Mouse (Mus musculus) lung, embryonic 14.5 days (tissue): ENCODE measurements around the gene Klrc3. TPM values are rescaled to one million over a fixed set of nuclear protein-coding genes. Genes with fewer than 3 reads are reported as not detected.
"Not testable (repeated sequence)": the region's sequence is repeated elsewhere in the genome, so short reads cannot be mapped to it uniquely, and the experiment has no call there.

ENCODE experiments used
- ATAC-seq: fragments of 200-750 bp; cut with Nextera tagmentation; 2 replicates; pipeline ENCODE4 v1.8.0; 2017; ENCODE audit warnings: mild to moderate bottlenecking, moderate TSS enrichment, moderate library complexity; ENCODE audit not compliant: insufficient read depth
- DNase-seq: peaks from one replicate; pipeline ENCODE4 v3.0.0-alpha.2; 2015
- H3K27ac ChIP-seq: fragments of 300-500 bp; sonication (generic); 2 replicates; pipeline ENCODE4 v1.5.1; 2014; ENCODE audit warnings: low read depth, mild to moderate bottlenecking, moderate library complexity
- H3K27me3 ChIP-seq: fragments of 300-500 bp; sonication (generic); 2 replicates; pipeline ENCODE4 v1.6.1; 2014; ENCODE audit warnings: low read length, control low read depth; ENCODE audit not compliant: insufficient read depth
- H3K36me3 ChIP-seq: fragments of 300-500 bp; sonication (generic); 2 replicates; pipeline ENCODE4 v1.6.1; 2014; ENCODE audit warnings: control low read depth; ENCODE audit not compliant: insufficient read depth
- H3K4me1 ChIP-seq: fragments of 300-500 bp; sonication (generic); 2 replicates; pipeline ENCODE4 v1.6.1; 2014; ENCODE audit warnings: antibody characterized with exemption, control low read depth; ENCODE audit not compliant: insufficient read depth
- H3K4me2 ChIP-seq: fragments of 300-500 bp; sonication (generic); 2 replicates; pipeline ENCODE4 v1.6.1; 2014; ENCODE audit warnings: mild to moderate bottlenecking
- H3K4me3 ChIP-seq: fragments of 300-500 bp; sonication (generic); 2 replicates; pipeline ENCODE4 v1.5.1; 2014; ENCODE audit warnings: low read depth, low read length
- H3K9ac ChIP-seq: fragments of 300-500 bp; sonication (generic); 2 replicates; pipeline ENCODE4 v1.6.1; 2014
- H3K9me3 ChIP-seq: fragments of 300-500 bp; sonication (generic); 2 replicates; pipeline ENCODE4 v1.6.1; 2016; ENCODE audit warnings: low read depth, low read length, control low read depth
- CTCF ChIP-seq: IDR thresholded peaks from 2 replicates; pipeline ENCODE4 v1.5.1; 2016; ENCODE audit warnings: antibody characterized with exemption, low read depth
- WGBS: fragments of 180-500 bp; shearing (Covaris S2); extraction: QIAGEN DNeasy Blood & Tissue Kit; methylation state at CpG from one replicate; pipeline ENCODE4 v1.1.7; 2014; 5-methylcytosine and 5-hydroxymethylcytosine counted together
- polyA plus RNA-seq: library from polyadenylated mRNA; unstranded; fragments of >200 nt; fragmentation: Nextera tagmentation; extraction: Ambion mirVana; gene quantifications from 2 replicates; pipeline ENCODE4 v1.2.1, GENCODE M21; 2014

The Klrc3 gene
- not detected in 2 replicates for polyA plus RNA-seq

DNA sequence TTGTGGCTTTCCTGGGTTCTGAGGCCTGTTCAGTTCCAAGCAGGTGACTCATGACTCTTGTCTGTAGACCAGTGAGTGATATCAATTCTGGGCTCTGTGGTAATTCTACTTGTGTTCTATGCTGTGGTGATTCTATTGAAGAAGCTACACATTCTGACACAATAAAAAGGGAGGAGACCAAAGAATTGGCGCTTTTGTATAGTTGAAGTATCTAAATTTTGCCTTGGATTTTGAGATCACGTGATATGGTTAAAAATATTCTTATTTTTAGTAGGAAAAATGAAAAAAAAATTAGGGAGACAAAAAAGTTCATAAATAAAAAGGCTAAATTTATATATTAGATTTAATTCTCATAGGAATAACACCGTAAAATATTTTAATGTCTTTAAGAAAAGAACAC lies at the start of gene Klrc3:
Gene Klrc3 (minus strand): TSS at position 101 of the 400 bp plus-strand sequence.
- not testable (repeated sequence) for H3K36me3 ChIP-seq, ATAC-seq

DNA sequence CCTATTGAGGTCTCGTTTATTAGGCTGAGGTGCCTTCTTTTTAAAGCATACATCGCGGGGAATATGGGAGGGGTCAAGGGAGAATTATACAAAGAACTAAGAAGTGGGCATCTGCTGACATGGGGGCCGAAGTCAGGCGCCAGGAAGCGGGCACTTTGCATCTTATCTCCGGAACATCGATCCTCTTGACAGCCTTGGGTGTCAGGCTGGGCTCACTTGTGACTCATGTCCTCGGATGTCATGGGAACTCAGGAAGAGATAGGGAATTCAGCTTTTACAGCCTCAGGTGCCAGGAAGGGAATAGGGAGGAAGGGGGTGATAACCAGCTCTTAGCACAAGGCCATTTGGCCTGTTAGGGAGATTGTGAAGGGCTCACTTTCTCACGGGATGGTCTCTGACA lies 48.3 kb upstream of the Klrc3 start:
- DNase-seq, H3K4me1 ChIP-seq, H3K9ac ChIP-seq, H3K27ac ChIP-seq, H3K4me3 ChIP-seq, H3K27me3 ChIP-seq, ATAC-seq, H3K36me3 ChIP-seq, H3K4me2 ChIP-seq, H3K9me3 ChIP-seq: not testable (repeated sequence)
- 66% methylated on average over 10 of the region's 10 CpGs for WGBS

More for the DNA sequence above, at the start of gene Klrc3:
- not testable (repeated sequence) for H3K9me3 ChIP-seq, H3K27ac ChIP-seq, DNase-seq, H3K4me2 ChIP-seq, H3K4me1 ChIP-seq, H3K27me3 ChIP-seq, H3K9ac ChIP-seq, H3K4me3 ChIP-seq
- 77% methylated on average over 3 of the region's 3 CpGs for WGBS

DNA sequence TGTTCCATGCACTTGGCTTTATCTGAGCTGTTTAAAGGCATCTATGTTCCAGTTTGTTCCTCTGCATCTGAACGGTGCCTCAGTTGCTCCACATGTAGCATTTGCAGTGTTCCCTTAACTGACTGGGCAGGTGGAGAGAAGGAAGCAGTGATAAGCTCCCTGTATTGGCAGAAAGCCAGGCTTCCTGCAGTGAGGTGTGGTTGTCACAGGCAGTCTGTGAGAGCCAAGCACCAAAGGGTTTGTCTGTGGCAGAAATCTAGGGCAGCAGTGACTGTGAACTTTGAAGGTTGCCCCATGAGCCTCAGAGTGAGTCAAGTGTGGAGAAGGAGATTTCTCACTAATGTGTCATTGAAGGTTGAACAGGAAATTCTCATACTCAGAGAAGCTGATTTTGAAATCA lies 37.2 kb upstream of the Klrc3 start:
- no peak for ATAC-seq
- H3K9me3 ChIP-seq, result no peaks in the 10 kb centered on the region
- H3K27me3 ChIP-seq, result no peaks in the 10 kb centered on the region
- no peaks in the 10 kb centered on the region for H3K36me3 ChIP-seq
- no peak for TF ChIP-seq CTCF
- H3K27ac ChIP-seq, result no peak overlapping the region
- peak; percentile 3 for DNase-seq
- no peak overlapping the region for H3K4me2 ChIP-seq
- H3K4me3 ChIP-seq, result no peak overlapping the region
- no peak overlapping the region for H3K9ac ChIP-seq
- H3K4me1 ChIP-seq, result no peaks in the 10 kb centered on the region
- 56% methylated on average over 1 of the region's 1 CpGs for WGBS

DNA sequence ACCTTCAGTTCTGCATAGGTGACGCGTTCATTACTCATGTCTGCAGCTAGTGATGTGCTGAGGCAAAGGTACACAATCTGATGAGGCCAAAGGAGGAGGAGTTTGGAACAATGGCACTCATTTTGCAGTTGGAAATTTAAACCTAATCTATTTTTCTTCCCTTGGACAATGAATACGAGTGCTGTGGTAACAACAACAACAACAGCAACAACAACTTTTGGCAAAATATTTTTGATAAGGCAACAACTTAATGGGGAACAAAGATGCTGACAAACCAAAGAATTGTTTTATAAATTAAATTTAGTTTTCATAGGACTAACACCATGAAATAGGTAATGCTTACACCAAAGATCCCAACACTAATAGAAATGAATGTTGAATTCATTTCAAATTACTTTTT lies 35.7 kb upstream of the Klrc3 start, which contains the start of gene Klrc1:
Gene Klrc1 (minus strand): TSS at position 101 of the 400 bp plus-strand sequence.
- H3K9me3 ChIP-seq, result no peaks in the 10 kb centered on the region
- no peak for DNase-seq
- H3K4me2 ChIP-seq, result no peak within 1 kb of the TSS
- no peak within 1 kb of the TSS for H3K27ac ChIP-seq
- TF ChIP-seq CTCF, result no peak
- no peak within 1 kb of the TSS for H3K4me3 ChIP-seq
- no peak for ATAC-seq
- no peaks in the 10 kb centered on the region for H3K36me3 ChIP-seq
- H3K4me1 ChIP-seq, result no peaks in the 10 kb centered on the region
- WGBS, result 79% methylated on average over 3 of the region's 3 CpGs
- H3K27me3 ChIP-seq, result no peaks in the 10 kb centered on the region
- H3K9ac ChIP-seq, result no peak within 1 kb of the TSS

DNA sequence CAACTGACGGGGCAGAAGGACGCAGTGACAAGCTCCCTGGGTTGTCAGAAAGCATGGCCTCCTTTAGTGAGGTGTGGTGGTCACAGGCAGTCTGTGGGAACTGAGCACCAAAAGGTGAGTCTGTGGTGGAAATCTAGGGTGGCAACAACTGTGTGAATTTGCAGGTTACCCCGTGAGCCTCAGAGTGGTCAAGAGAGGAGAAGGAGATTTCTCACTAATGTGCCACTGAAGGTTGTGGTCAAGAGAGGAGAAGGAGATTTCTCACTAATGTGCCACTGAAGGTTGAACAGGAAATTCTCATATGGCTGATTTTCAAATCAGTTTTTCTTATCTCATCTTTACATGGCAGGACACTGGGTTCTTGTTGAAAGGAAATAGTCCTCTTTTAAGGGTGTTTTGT lies 18.2 kb upstream of the Klrc3 start:
- not testable (repeated sequence) for H3K4me1 ChIP-seq, H3K4me2 ChIP-seq, H3K9ac ChIP-seq, H3K27me3 ChIP-seq, DNase-seq, H3K9me3 ChIP-seq, H3K36me3 ChIP-seq, H3K4me3 ChIP-seq, ATAC-seq, H3K27ac ChIP-seq
- WGBS, result 60% methylated on average over 1 of the region's 3 CpGs

DNA sequence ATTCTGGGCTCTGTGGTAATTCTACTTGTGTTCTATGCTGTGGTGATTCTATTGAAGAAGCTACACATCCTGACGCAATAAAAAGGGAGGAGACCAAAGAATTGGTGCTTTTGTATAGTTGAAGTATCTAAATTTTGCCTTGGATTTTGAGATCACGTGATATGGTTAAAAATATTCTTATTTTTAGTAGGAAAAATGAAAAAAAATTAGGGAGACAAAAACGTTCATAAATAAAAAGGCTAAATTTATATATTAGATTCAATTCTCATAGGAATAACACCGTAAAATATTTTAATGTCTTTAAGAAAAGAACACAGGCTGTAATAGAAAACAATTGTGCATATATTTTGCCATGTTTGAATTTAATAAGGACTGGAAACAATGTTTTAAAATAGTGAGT lies 17.5 kb upstream of the Klrc3 start, which contains the start of gene Klrc2:
Gene Klrc2 (minus strand): TSS at position 101 of the 400 bp plus-strand sequence.
- not testable (repeated sequence) for H3K4me2 ChIP-seq, H3K9ac ChIP-seq, ATAC-seq, H3K36me3 ChIP-seq, H3K27me3 ChIP-seq, H3K4me3 ChIP-seq, H3K4me1 ChIP-seq, DNase-seq, H3K27ac ChIP-seq, H3K9me3 ChIP-seq
- WGBS, result 77% methylated on average over 4 of the region's 4 CpGs

DNA sequence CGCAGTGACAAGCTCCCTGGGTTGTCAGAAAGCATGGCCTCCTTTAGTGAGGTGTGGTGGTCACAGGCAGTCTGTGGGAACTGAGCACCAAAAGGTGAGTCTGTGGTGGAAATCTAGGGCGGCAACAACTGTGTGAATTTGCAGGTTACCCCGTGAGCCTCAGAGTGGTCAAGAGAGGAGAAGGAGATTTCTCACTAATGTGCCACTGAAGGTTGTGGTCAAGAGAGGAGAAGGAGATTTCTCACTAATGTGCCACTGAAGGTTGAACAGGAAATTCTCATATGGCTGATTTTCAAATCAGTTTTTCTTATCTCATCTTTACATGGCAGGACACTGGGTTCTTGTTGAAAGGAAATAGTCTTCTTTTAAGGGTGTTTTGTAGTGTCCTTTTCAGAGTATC lies 917 bp upstream of the Klrc3 start:
- H3K4me2 ChIP-seq, H3K27me3 ChIP-seq, ATAC-seq, H3K9ac ChIP-seq, DNase-seq, H3K4me3 ChIP-seq, H3K9me3 ChIP-seq, H3K27ac ChIP-seq, H3K36me3 ChIP-seq, H3K4me1 ChIP-seq: not testable (repeated sequence)
- 79% methylated on average over 2 of the region's 3 CpGs for WGBS

DNA sequence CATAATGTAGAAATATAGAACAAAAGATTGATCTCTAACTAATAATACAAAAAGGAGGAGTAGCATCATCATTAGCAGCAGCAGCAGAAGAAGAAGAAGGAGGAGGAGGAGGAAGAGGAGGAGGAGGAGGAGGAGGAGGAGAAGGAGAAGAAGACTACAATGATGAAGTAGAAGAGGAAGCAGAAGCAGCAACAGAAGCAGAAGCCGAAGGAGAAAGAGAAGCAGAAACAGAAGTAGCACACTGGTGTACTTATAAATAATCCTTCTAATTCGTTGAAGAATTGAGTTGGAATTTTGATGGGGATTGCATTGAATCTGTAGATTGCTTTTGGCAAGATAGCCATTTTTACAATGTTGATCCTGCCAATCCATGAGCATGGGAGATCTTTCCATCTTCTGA lies 12.1 kb downstream of the Klrc3 start:
- H3K4me2 ChIP-seq, DNase-seq, H3K27me3 ChIP-seq, H3K4me1 ChIP-seq, H3K27ac ChIP-seq, H3K4me3 ChIP-seq, H3K9me3 ChIP-seq, H3K36me3 ChIP-seq, H3K9ac ChIP-seq, ATAC-seq: not testable (repeated sequence)
- WGBS, result 73% methylated on average over 2 of the region's 2 CpGs
